20 mouse cellular contexts compared by ENCODE assay signal in the genomic region with DNA sequence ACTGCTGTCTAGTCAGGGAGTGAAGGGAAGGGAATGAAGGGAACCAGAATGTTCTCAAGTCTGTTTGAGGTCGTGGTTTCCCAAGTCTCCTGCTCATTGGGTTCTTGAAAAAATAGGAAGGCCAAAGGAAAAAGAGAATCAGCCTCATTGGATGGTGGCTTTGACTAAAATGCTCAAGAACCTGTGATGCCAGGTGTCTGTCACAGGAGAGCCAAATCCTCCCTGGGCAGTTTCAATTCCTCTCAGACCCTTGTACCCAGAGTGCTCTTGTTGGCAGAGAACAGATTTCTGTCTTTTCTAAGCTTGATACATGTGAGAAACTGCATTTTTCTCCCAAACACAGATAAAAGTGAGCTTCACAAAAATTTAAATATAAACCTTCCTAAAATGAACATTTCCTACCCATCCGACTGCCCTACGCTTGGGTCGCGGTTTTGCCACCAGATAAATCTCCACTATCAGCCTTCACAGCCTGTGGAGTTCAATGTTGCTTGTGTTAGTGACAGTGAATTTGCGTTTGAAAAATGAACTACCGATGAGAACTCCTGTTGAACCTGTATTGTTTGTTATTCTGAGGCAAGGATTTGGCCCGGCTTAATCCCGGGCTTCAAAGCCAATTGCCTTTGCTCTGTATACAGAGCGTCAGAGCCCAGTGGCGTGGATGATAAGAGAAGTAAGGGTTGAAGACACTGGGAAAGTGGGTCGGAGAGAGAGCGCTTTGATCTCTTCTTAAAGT. TPM values are rescaled to one million over a fixed set of nuclear protein-coding genes. Genes with fewer than 3 reads are reported as not detected.
A peak's percentile ranks its signal among the peaks of the same experiment; 100 is the strongest.
DNase-seq lines count a peak whose midpoint lies in the region; ATAC-seq and TF ChIP-seq lines count a peak whose summit lies in the region.
"Had no signal": no experiment of that assay in that cellular context is flagged by ENCODE, and none has a peak within 500 bp of the region (broad histone marks: within the 10 kb centered on the region; RNA-seq: fewer than 3 reads in every experiment).

No protein-coding gene starts in this region.

- DNase-seq in hindbrain, embryonic 11.5 days (ENCODE audit: low spot score): peak; percentile 57
- DNase-seq in stomach, postnatal 0 days (ENCODE audit: low spot score): no peak
- DNase-seq in right cerebral cortex, postnatal 10 days (ENCODE audit: low spot score in 2 of 2): no peak
- no peak for DNase-seq in layer of hippocampus, adult 9-11 months
- no peak for DNase-seq in layer of hippocampus, postnatal 10 days (ENCODE audit: low spot score in 2 of 2)
- DNase-seq: adrenal gland, adult 8-10 months; cerebellum, postnatal 10 days; gastrocnemius, adult 2 months; heart, postnatal 14 days had no signal

- ATAC-seq in hindbrain, embryonic 11.5 days (ENCODE audit: low FRiP score): no peak
- no peak for ATAC-seq in hindbrain, embryonic 16.5 days
- ATAC-seq in stomach, embryonic 15.5 days (ENCODE audit: insufficient read depth, low FRiP score, low read depth): no peak
- ATAC-seq in stomach, postnatal 0 days (ENCODE audit: low FRiP score, low TSS enrichment): no peak
- ATAC-seq in limb, embryonic 15.5 days (ENCODE audit: insufficient number of reproducible peaks, low FRiP score, low TSS enrichment, low read depth): no peak
- ATAC-seq: forebrain, embryonic 14.5 days had no signal

- TF ChIP-seq EP300 in stomach, postnatal 0 days (optimal IDR thresholded peaks at IDR 0.05): no peak

- no peaks in the 10 kb centered on the region for H3K36me3 ChIP-seq in hindbrain, embryonic 11.5 days (ENCODE audit: control insufficient read depth, insufficient read depth, low read length)
- H3K36me3 ChIP-seq in hindbrain, embryonic 16.5 days (ENCODE audit: control insufficient read depth, insufficient read depth, low read length): no peaks in the 10 kb centered on the region
- H3K36me3 ChIP-seq in stomach, embryonic 15.5 days: no peaks in the 10 kb centered on the region
- H3K36me3 ChIP-seq in stomach, postnatal 0 days (ENCODE audit: control insufficient read depth, insufficient read depth, low read length): no peaks in the 10 kb centered on the region
- H3K36me3 ChIP-seq in limb, embryonic 15.5 days: peaks cover 2% of the 10 kb centered on the region; the same call in 1 of the 2 replicates
- H3K36me3 ChIP-seq: embryonic facial prominence, embryonic 15.5 days; kidney, embryonic 15.5 days had no signal

- no peak overlapping the region for H3K4me2 ChIP-seq in hindbrain, embryonic 11.5 days (replicated peaks; ENCODE audit: low read depth, low read length)
- no peak overlapping the region for H3K4me2 ChIP-seq in hindbrain, embryonic 16.5 days (ENCODE audit: low read length)
- no peak overlapping the region for H3K4me2 ChIP-seq in stomach, embryonic 15.5 days
- no peak overlapping the region for H3K4me2 ChIP-seq in stomach, postnatal 0 days (replicated peaks; ENCODE audit: low read depth)
- no peak overlapping the region for H3K4me2 ChIP-seq in limb, embryonic 15.5 days
- H3K4me2 ChIP-seq: embryonic facial prominence, embryonic 15.5 days; kidney, embryonic 15.5 days had no signal

- no peak overlapping the region for H3K4me3 ChIP-seq in hindbrain, embryonic 11.5 days (ENCODE audit: low read depth, low read length)
- no peak overlapping the region for H3K4me3 ChIP-seq in hindbrain, embryonic 16.5 days (ENCODE audit: low read length)
- H3K4me3 ChIP-seq in stomach, embryonic 15.5 days (replicated peaks): 0 out of 2 replicates have a peak overlapping the region, but pooled peaks have one; percentile 1
- H3K4me3 ChIP-seq in stomach, postnatal 0 days (ENCODE audit: low read depth, low read length): no peak overlapping the region
- H3K4me3 ChIP-seq in limb, embryonic 15.5 days: no peak overlapping the region
- H3K4me3 ChIP-seq: embryonic facial prominence, embryonic 15.5 days; gastrocnemius, adult 2 months; kidney, embryonic 15.5 days had no signal

- TF ChIP-seq CTCF in stomach, postnatal 0 days (IDR thresholded peaks at IDR 0.05; ENCODE audit: low read depth): no peak

- H3K9me3 ChIP-seq in hindbrain, embryonic 11.5 days (ENCODE audit: control insufficient read depth, low read length): no peaks in the 10 kb centered on the region
- no peaks in the 10 kb centered on the region for H3K9me3 ChIP-seq in hindbrain, embryonic 16.5 days (ENCODE audit: control insufficient read depth, low read length)
- H3K9me3 ChIP-seq in stomach, embryonic 15.5 days: no peaks in the 10 kb centered on the region
- no peaks in the 10 kb centered on the region for H3K9me3 ChIP-seq in stomach, postnatal 0 days (ENCODE audit: control insufficient read depth, low read length)
- no peaks in the 10 kb centered on the region for H3K9me3 ChIP-seq in limb, embryonic 15.5 days
- H3K9me3 ChIP-seq: embryonic facial prominence, embryonic 15.5 days; kidney, embryonic 15.5 days had no signal

- H3K27me3 ChIP-seq in hindbrain, embryonic 11.5 days (ENCODE audit: control insufficient read depth, insufficient read depth, low read length): peaks cover 94% of the 10 kb centered on the region
- H3K27me3 ChIP-seq in hindbrain, embryonic 16.5 days (replicated peaks; ENCODE audit: control insufficient read depth, insufficient read depth, low read length): peaks cover 79% of the 10 kb centered on the region
- peaks cover 97% of the 10 kb centered on the region for H3K27me3 ChIP-seq in stomach, embryonic 15.5 days (replicated peaks)
- peaks cover 34% of the 10 kb centered on the region for H3K27me3 ChIP-seq in stomach, postnatal 0 days (ENCODE audit: control insufficient read depth, insufficient read depth, low read length)
- H3K27me3 ChIP-seq in limb, embryonic 15.5 days: peaks cover 64% of the 10 kb centered on the region

- 2% methylated on average over 13 of the region's 13 CpGs for WGBS in hindbrain, embryonic 11.5 days
- 4% methylated on average over 13 of the region's 13 CpGs for WGBS in hindbrain, embryonic 16.5 days
- whole genome bisulfite sequencing in stomach, embryonic 15.5 days: 5% methylated on average over 13 of the region's 13 CpGs
- WGBS in stomach, postnatal 0 days: 17% methylated on average over 13 of the region's 13 CpGs
- 23% methylated on average over 13 of the region's 13 CpGs for WGBS in limb, embryonic 15.5 days

- H3K27ac ChIP-seq in hindbrain, embryonic 11.5 days (ENCODE audit: low read depth, low read length): no peak overlapping the region
- no peak overlapping the region for H3K27ac ChIP-seq in hindbrain, embryonic 16.5 days (ENCODE audit: low read depth, low read length)
- no peak overlapping the region for H3K27ac ChIP-seq in stomach, embryonic 15.5 days
- no peak overlapping the region for H3K27ac ChIP-seq in stomach, postnatal 0 days (replicated peaks)
- peak overlapping the region; percentile 92 for H3K27ac ChIP-seq in limb, embryonic 15.5 days
- H3K27ac ChIP-seq: embryonic facial prominence, embryonic 15.5 days; gastrocnemius, adult 2 months; kidney, embryonic 15.5 days; macrophage had no signal

- H3K9ac ChIP-seq in hindbrain, embryonic 11.5 days (ENCODE audit: low read depth, low read length): no peak overlapping the region
- H3K9ac ChIP-seq in hindbrain, embryonic 16.5 days (ENCODE audit: low read depth, low read length): no peak overlapping the region
- no peak overlapping the region for H3K9ac ChIP-seq in stomach, embryonic 15.5 days
- H3K9ac ChIP-seq in stomach, postnatal 0 days (ENCODE audit: low read length): no peak overlapping the region
- no peak overlapping the region for H3K9ac ChIP-seq in limb, embryonic 15.5 days
- H3K9ac ChIP-seq: embryonic facial prominence, embryonic 15.5 days; kidney, embryonic 15.5 days had no signal

- H3K4me1 ChIP-seq in hindbrain, embryonic 11.5 days (replicated peaks; ENCODE audit: control insufficient read depth, insufficient read depth, low read length): peaks cover 10% of the 10 kb centered on the region
- H3K4me1 ChIP-seq in hindbrain, embryonic 16.5 days (ENCODE audit: control insufficient read depth, insufficient read depth, low read depth, low read length): peaks cover 3% of the 10 kb centered on the region; the same call in 1 of the 2 replicates
- H3K4me1 ChIP-seq in stomach, embryonic 15.5 days: peaks cover 22% of the 10 kb centered on the region
- H3K4me1 ChIP-seq in stomach, postnatal 0 days (replicated peaks; ENCODE audit: control insufficient read depth, insufficient read depth): peaks cover 4% of the 10 kb centered on the region; the same call in 1 of the 2 replicates
- H3K4me1 ChIP-seq in limb, embryonic 15.5 days: peaks cover 53% of the 10 kb centered on the region

RNA-seq across cellular contexts. Expression of gene Tbx4, which starts 7.3 kb away (rescaled TPM):
- polyA plus RNA-seq in hindbrain, embryonic 11.5 days (2014; fragmentation: Nextera tagmentation; extraction: Ambion mirVana): 0.08 and 0.13 TPM in 2 replicates
- polyA plus RNA-seq in hindbrain, embryonic 16.5 days (2015; fragmentation: Nextera tagmentation; extraction: Ambion mirVana): 0.40 TPM in 2 replicates
- 0.28 and 0.30 TPM in 2 replicates for polyA plus RNA-seq in stomach, embryonic 15.5 days (2015; fragmentation: Nextera tagmentation; extraction: Ambion mirVana)
- 0.04 and 0.05 TPM in 2 replicates for polyA plus RNA-seq in stomach, postnatal 0 days (2015; fragmentation: Nextera tagmentation; extraction: Ambion mirVana)
- 14.9 and 21.9 TPM in 2 replicates for polyA plus RNA-seq in limb, embryonic 15.5 days (2015; fragmentation: Nextera tagmentation; extraction: Ambion mirVana)
- total RNA-seq in layer of hippocampus, postnatal 10 days (2021): under 1 TPM; 0.54 to 0.69 TPM
- total RNA-seq: heart, adult 8-10 months had no signal
- polyA plus RNA-seq: macrophage had no signal

RNA-seq across cellular contexts. Expression of gene Gm11444, which starts 43.4 kb away (rescaled TPM):
- not detected in 2 replicates for polyA plus RNA-seq in hindbrain, embryonic 11.5 days (2014; fragmentation: Nextera tagmentation; extraction: Ambion mirVana)
- not detected in 2 replicates for polyA plus RNA-seq in hindbrain, embryonic 16.5 days (2015; fragmentation: Nextera tagmentation; extraction: Ambion mirVana)
- not detected in 2 replicates for polyA plus RNA-seq in stomach, embryonic 15.5 days (2015; fragmentation: Nextera tagmentation; extraction: Ambion mirVana)
- 0.18 TPM in 1 of 2 replicates, not detected in the other for polyA plus RNA-seq in stomach, postnatal 0 days (2015; fragmentation: Nextera tagmentation; extraction: Ambion mirVana)
- not detected in 2 replicates for polyA plus RNA-seq in limb, embryonic 15.5 days (2015; fragmentation: Nextera tagmentation; extraction: Ambion mirVana)
- total RNA-seq in layer of hippocampus, postnatal 10 days (2021): not detected
- total RNA-seq: adrenal gland, adult 8-10 months; gastrocnemius, adult 2 months; heart, adult 8-10 months; heart, postnatal 14 days; layer of hippocampus, postnatal 14 days; left cerebral cortex, postnatal 36 days had no signal
- polyA plus RNA-seq: forebrain, embryonic 14.5 days; kidney, embryonic 15.5 days; macrophage; small intestine, adult 2 months had no signal

Comparison
In these comparisons a context has a peak if more than half of its experiments do, and no peak if none do; other contexts are left out.
1. RNA of gene Tbx4, which starts 7.3 kb away (polyA plus RNA-seq): 14.9 to 21.9 TPM in limb, embryonic 15.5 days; 0.40 TPM in hindbrain, embryonic 16.5 days, 0.28 to 0.30 TPM in stomach, embryonic 15.5 days, 0.08 to 0.13 TPM in hindbrain, embryonic 11.5 days and 0.04 to 0.05 TPM in stomach, postnatal 0 days; every median in the first group is over 10 times any median in the second.